In genomic region chr11:100570430-100571201, GRCm38 (mm10) we compare ENCODE assay signal across 8 mouse cellular contexts. TPM values are rescaled to one million over a fixed set of nuclear protein-coding genes. Genes with fewer than 3 reads are reported as not detected.
DNase-seq lines count a peak whose midpoint lies in the region; ATAC-seq lines count a peak whose summit lies in the region.

No protein-coding gene starts in this region.

- no peak for ATAC-seq in CD4-positive, CD25-positive, alpha-beta regulatory T cell, adult 4 months
- ATAC-seq in intestine, embryonic 16.5 days: 0 out of 2 replicates have a peak, but pooled peaks have one; percentile 14
- ATAC-seq in midbrain, embryonic 11.5 days (ENCODE audit: low FRiP score): peak; percentile 61

- H3K4me3 ChIP-seq in intestine, embryonic 16.5 days (ENCODE audit: low read length): peak overlapping the region; percentile 9; the same call in 1 of the 2 replicates
- peak overlapping the region; percentile 28 for H3K4me3 ChIP-seq in limb, embryonic 10.5 days
- peak overlapping the region; percentile 14 for H3K4me3 ChIP-seq in midbrain, embryonic 11.5 days (ENCODE audit: low read depth, low read length)

- no peaks in the 10 kb centered on the region; the same call in 1 of the 2 replicates for H3K27me3 ChIP-seq in intestine, embryonic 16.5 days (replicated peaks; ENCODE audit: control insufficient read depth, insufficient read depth, low read length)
- H3K27me3 ChIP-seq in limb, embryonic 10.5 days (ENCODE audit: low read depth, poor library complexity, severe bottlenecking): peaks cover 25% of the 10 kb centered on the region
- H3K27me3 ChIP-seq in midbrain, embryonic 11.5 days (ENCODE audit: control insufficient read depth, insufficient read depth, low read length): peaks cover 5% of the 10 kb centered on the region

- peak overlapping the region; percentile 34; the same call in 1 of the 2 replicates for H3K4me2 ChIP-seq in intestine, embryonic 16.5 days (ENCODE audit: low read depth, low read length)
- peak overlapping the region; percentile 37 for H3K4me2 ChIP-seq in midbrain, embryonic 11.5 days

- H3K36me3 ChIP-seq in intestine, embryonic 16.5 days (ENCODE audit: control insufficient read depth, insufficient read depth, low read length): no peaks in the 10 kb centered on the region
- H3K36me3 ChIP-seq in limb, embryonic 10.5 days: no peaks in the 10 kb centered on the region
- H3K36me3 ChIP-seq in midbrain, embryonic 11.5 days (ENCODE audit: control insufficient read depth, insufficient read depth, low read length): no peaks in the 10 kb centered on the region

- DNase-seq in CD4-positive, CD25-positive, alpha-beta regulatory T cell, adult 2 months (ENCODE audit: low read depth, low spot score): peak; percentile 85
- peak; percentile 88 for DNase-seq in embryo, embryonic 10 days (ENCODE audit: low spot score)
- peak; percentile 39 for DNase-seq in gastrocnemius, postnatal 25 days
- DNase-seq in limb, embryonic 10.5 days (ENCODE audit: low spot score): peak; percentile 77
- DNase-seq in midbrain, embryonic 11.5 days (ENCODE audit: low spot score, missing footprints): peak; percentile 99
- DNase-seq in right cerebral cortex, postnatal 4 days: peak; percentile 72

- H3K27ac ChIP-seq in intestine, embryonic 16.5 days (ENCODE audit: low read length): no peak overlapping the region
- H3K27ac ChIP-seq in limb, embryonic 10.5 days: no peak overlapping the region
- H3K27ac ChIP-seq in midbrain, embryonic 11.5 days (ENCODE audit: low read depth, low read length): no peak overlapping the region

- H3K9ac ChIP-seq in intestine, embryonic 16.5 days (ENCODE audit: low read depth, low read length): 0 out of 2 replicates have a peak overlapping the region, but pooled peaks have one; percentile 30
- H3K9ac ChIP-seq in midbrain, embryonic 11.5 days (ENCODE audit: low read length): peak overlapping the region; percentile 31

- peaks cover 10% of the 10 kb centered on the region for H3K4me1 ChIP-seq in intestine, embryonic 16.5 days (ENCODE audit: control insufficient read depth, insufficient read depth, low read length)
- peaks cover 29% of the 10 kb centered on the region for H3K4me1 ChIP-seq in limb, embryonic 10.5 days
- peaks cover 16% of the 10 kb centered on the region for H3K4me1 ChIP-seq in midbrain, embryonic 11.5 days (ENCODE audit: control insufficient read depth, insufficient read depth, low read length)

- 11% methylated on average over 8 of the region's 8 CpGs for WGBS in intestine, embryonic 16.5 days
- WGBS in limb, embryonic 10.5 days: 14% methylated on average over 8 of the region's 8 CpGs
- WGBS in midbrain, embryonic 11.5 days: 11% methylated on average over 8 of the region's 8 CpGs

- no peaks in the 10 kb centered on the region for H3K9me3 ChIP-seq in intestine, embryonic 16.5 days (ENCODE audit: control insufficient read depth, low read length)
- no peaks in the 10 kb centered on the region for H3K9me3 ChIP-seq in limb, embryonic 10.5 days (replicated peaks)
- H3K9me3 ChIP-seq in midbrain, embryonic 11.5 days (ENCODE audit: control insufficient read depth, low read length): no peaks in the 10 kb centered on the region

RNA-seq across cellular contexts. Expression of gene Cnp, which starts 4.1 kb away (rescaled TPM):
- polyA plus RNA-seq in CD4-positive, CD25-positive, alpha-beta regulatory T cell, adult 4 months (2017; shearing (Covaris generic)): 100 to 1,000 TPM; 185 to 348 TPM
- total RNA-seq in gastrocnemius, postnatal 25 days (2021): 1 to 10 TPM; 8.6 to 9.6 TPM
- 27.7 and 28.4 TPM in 2 replicates for polyA plus RNA-seq in intestine, embryonic 16.5 days (2015; fragmentation: Nextera tagmentation; extraction: Ambion mirVana)
- 13.1 and 23.0 TPM in 2 replicates for polyA plus RNA-seq in limb, embryonic 10.5 days (2016; fragmentation: Nextera tagmentation; extraction: Ambion mirVana)
- polyA plus RNA-seq in midbrain, embryonic 11.5 days (2014; fragmentation: Nextera tagmentation; extraction: Ambion mirVana): 15.7 and 16.9 TPM in 2 replicates

RNA-seq across cellular contexts. Expression of gene Ttc25, which starts 25.2 kb away (rescaled TPM):
- under 1 TPM in 1 of 2 experiments, not detected in 1; 0.24 TPM for polyA plus RNA-seq in CD4-positive, CD25-positive, alpha-beta regulatory T cell, adult 4 months (2017; shearing (Covaris generic))
- total RNA-seq in gastrocnemius, postnatal 25 days (2021): under 1 TPM; 0.36 to 0.38 TPM
- polyA plus RNA-seq in intestine, embryonic 16.5 days (2015; fragmentation: Nextera tagmentation; extraction: Ambion mirVana): 0.24 and 0.45 TPM in 2 replicates
- polyA plus RNA-seq in limb, embryonic 10.5 days (2016; fragmentation: Nextera tagmentation; extraction: Ambion mirVana): 1.1 and 1.2 TPM in 2 replicates
- 1.4 and 1.8 TPM in 2 replicates for polyA plus RNA-seq in midbrain, embryonic 11.5 days (2014; fragmentation: Nextera tagmentation; extraction: Ambion mirVana)

RNA-seq across cellular contexts. Expression of gene Acly, which starts 42.8 kb away (rescaled TPM):
- 100 to 1,000 TPM; 102 to 153 TPM for polyA plus RNA-seq in CD4-positive, CD25-positive, alpha-beta regulatory T cell, adult 4 months (2017; shearing (Covaris generic))
- total RNA-seq in gastrocnemius, postnatal 25 days (2021): 10 to 100 TPM; 10.6 to 20.3 TPM
- polyA plus RNA-seq in intestine, embryonic 16.5 days (2015; fragmentation: Nextera tagmentation; extraction: Ambion mirVana): 131 and 132 TPM in 2 replicates
- 260 and 263 TPM in 2 replicates for polyA plus RNA-seq in limb, embryonic 10.5 days (2016; fragmentation: Nextera tagmentation; extraction: Ambion mirVana)
- polyA plus RNA-seq in midbrain, embryonic 11.5 days (2014; fragmentation: Nextera tagmentation; extraction: Ambion mirVana): 298 and 314 TPM in 2 replicates

RNA-seq across cellular contexts. Expression of gene Nkiras2, which starts 48.4 kb away (rescaled TPM):
- polyA plus RNA-seq in CD4-positive, CD25-positive, alpha-beta regulatory T cell, adult 4 months (2017; shearing (Covaris generic)): 10 to 100 TPM; 27.1 to 30.3 TPM
- 10 to 100 TPM; 19.9 to 21.5 TPM for total RNA-seq in gastrocnemius, postnatal 25 days (2021)
- polyA plus RNA-seq in intestine, embryonic 16.5 days (2015; fragmentation: Nextera tagmentation; extraction: Ambion mirVana): 80.8 and 83.6 TPM in 2 replicates
- polyA plus RNA-seq in limb, embryonic 10.5 days (2016; fragmentation: Nextera tagmentation; extraction: Ambion mirVana): 86.2 and 95.5 TPM in 2 replicates
- 96.4 and 110 TPM in 2 replicates for polyA plus RNA-seq in midbrain, embryonic 11.5 days (2014; fragmentation: Nextera tagmentation; extraction: Ambion mirVana)

RNA-seq across cellular contexts. Expression of gene Dnajc7, which starts 49.4 kb away (rescaled TPM):
- 100 to 1,000 TPM; 426 to 510 TPM for polyA plus RNA-seq in CD4-positive, CD25-positive, alpha-beta regulatory T cell, adult 4 months (2017; shearing (Covaris generic))
- 100 to 1,000 TPM; 123 to 126 TPM for total RNA-seq in gastrocnemius, postnatal 25 days (2021)
- 171 and 184 TPM in 2 replicates for polyA plus RNA-seq in intestine, embryonic 16.5 days (2015; fragmentation: Nextera tagmentation; extraction: Ambion mirVana)
- polyA plus RNA-seq in limb, embryonic 10.5 days (2016; fragmentation: Nextera tagmentation; extraction: Ambion mirVana): 256 and 281 TPM in 2 replicates
- 96.1 TPM in 2 replicates for polyA plus RNA-seq in midbrain, embryonic 11.5 days (2014; fragmentation: Nextera tagmentation; extraction: Ambion mirVana)

Comparison
In these comparisons a context has a peak if more than half of its experiments do, and no peak if none do; other contexts are left out.
1. DNase-seq: peak in every context shown above with its lines; median percentile 99 in midbrain, embryonic 11.5 days; 88 in embryo, embryonic 10 days; 85 in CD4-positive, CD25-positive, alpha-beta regulatory T cell, adult 2 months; 77 in limb, embryonic 10.5 days; 72 in right cerebral cortex, postnatal 4 days; 39 in gastrocnemius, postnatal 25 days.